Mouse (Mus musculus): ENCODE results near the gene Cap2. TPM values are rescaled to one million over a fixed set of nuclear protein-coding genes. Genes with fewer than 3 reads are reported as not detected.

Gene Cap2
- polyA plus RNA-seq, 1 experiment from 2014 or later: 15.2 TPM

DNA sequence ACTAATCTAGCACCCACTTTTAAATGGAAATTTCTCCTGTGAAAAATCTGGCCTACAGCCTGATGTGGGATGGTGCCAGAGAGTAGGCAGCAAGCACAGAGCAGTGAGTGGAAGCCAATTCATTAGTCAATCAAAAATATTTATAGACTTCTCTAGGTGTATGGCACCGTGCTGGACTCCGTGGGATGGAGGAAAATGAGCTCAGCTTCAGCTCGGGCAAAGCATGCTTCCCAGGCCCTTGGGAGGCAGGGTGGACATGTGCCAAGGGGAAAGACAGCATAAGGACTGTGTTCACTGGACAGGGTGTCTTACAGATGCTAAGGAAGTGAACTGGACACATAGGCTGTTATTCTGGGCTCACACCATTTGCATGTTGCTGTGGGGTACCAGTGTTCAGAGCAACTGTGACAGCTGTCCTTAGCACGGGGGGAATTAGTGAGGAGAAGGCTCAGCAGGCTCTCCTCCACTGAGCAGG lies 15.6 kb downstream of the Cap2 start:
- no peaks in the 10 kb centered on the region for H3K9me3 ChIP-seq (replicated peaks; ENCODE audit: control insufficient read depth, low read length)
- peaks cover 17% of the 10 kb centered on the region for H3K4me1 ChIP-seq (ENCODE audit: control insufficient read depth, insufficient read depth, low read length)
- H3K4me3 ChIP-seq (ENCODE audit: low read depth, low read length): no peak overlapping the region
- no peaks in the 10 kb centered on the region for H3K27me3 ChIP-seq (replicated peaks; ENCODE audit: control insufficient read depth, insufficient read depth, low read length)
- H3K4me2 ChIP-seq (ENCODE audit: low read length): no peak overlapping the region
- ATAC-seq (peak; percentile 23; the same call in 1 of the 2 replicates), DNase-seq (ENCODE audit: low spot score) (peak; percentile 47)
- 38% methylated on average over 4 of the region's 4 CpGs for WGBS
- no peak overlapping the region for H3K9ac ChIP-seq (ENCODE audit: low read length)
- no peaks in the 10 kb centered on the region for H3K36me3 ChIP-seq (ENCODE audit: control insufficient read depth, insufficient read depth, low read length)
- no peak overlapping the region for H3K27ac ChIP-seq (ENCODE audit: low read depth, low read length)

DNA sequence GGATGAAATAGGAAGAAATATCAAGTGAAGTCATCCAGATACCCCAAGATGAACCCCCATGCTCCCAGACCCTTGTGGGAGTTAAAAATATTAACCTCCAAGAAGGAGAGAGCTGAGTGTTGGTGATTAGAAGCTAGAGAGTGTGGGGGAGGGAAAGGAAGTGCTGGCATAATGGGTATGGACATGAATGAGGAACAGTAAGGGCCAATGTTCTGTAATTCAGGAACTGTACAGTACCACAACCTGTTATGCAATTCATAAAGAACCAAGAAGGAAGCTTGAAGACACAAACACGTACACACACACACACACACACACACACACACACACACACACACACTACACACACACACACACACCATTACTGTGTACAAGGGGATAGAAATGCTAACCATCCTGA lies 19.8 kb downstream of the Cap2 start:
- no peak overlapping the region for H3K27ac ChIP-seq (ENCODE audit: low read depth, low read length)
- no peaks in the 10 kb centered on the region for H3K36me3 ChIP-seq (ENCODE audit: control insufficient read depth, insufficient read depth, low read length)
- no peak for DNase-seq (ENCODE audit: low spot score)
- no peak for ATAC-seq
- no peak overlapping the region for H3K4me2 ChIP-seq (ENCODE audit: low read length)
- H3K4me1 ChIP-seq (ENCODE audit: control insufficient read depth, insufficient read depth, low read length): peaks cover 5% of the 10 kb centered on the region
- 92% methylated on average over 1 of the region's 1 CpGs for WGBS
- no peak overlapping the region for H3K9ac ChIP-seq (ENCODE audit: low read length)
- H3K4me3 ChIP-seq (ENCODE audit: low read depth, low read length): no peak overlapping the region
- no peaks in the 10 kb centered on the region for H3K9me3 ChIP-seq (replicated peaks; ENCODE audit: control insufficient read depth, low read length)
- H3K27me3 ChIP-seq (replicated peaks; ENCODE audit: control insufficient read depth, insufficient read depth, low read length): no peaks in the 10 kb centered on the region

DNA sequence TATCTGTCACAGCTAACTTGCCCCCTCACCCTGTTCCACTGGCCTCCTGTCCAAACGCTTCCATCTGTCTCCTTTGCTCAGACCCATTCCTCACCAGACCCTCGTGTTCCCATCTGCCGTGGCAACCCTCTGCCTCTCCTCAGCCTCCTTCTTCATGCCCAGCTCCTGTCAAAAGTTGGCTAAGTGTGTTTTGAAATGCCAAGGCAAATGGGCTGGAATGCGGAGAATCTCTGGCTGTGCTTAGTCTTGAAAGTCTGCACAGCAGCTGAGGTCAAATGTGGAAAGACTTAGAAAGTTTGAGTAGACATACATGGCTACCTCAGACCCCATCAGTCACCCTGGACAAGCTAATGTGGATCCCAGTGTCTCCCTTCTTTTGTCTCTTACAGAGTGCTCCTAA lies 21.1 kb downstream of the Cap2 start:
- Histone ChIP-seq H3K9ac (ENCODE audit: low read length) (no peak overlapping the region), H3K27ac (ENCODE audit: low read depth, low read length) (no peak overlapping the region), H3K4me1 (ENCODE audit: control insufficient read depth, insufficient read depth, low read length) (no peaks in the 10 kb centered on the region), H3K27me3 (replicated peaks; ENCODE audit: control insufficient read depth, insufficient read depth, low read length) (no peaks in the 10 kb centered on the region), H3K4me3 (ENCODE audit: low read depth, low read length) (no peak overlapping the region), H3K9me3 (replicated peaks; ENCODE audit: control insufficient read depth, low read length) (no peaks in the 10 kb centered on the region), H3K4me2 (ENCODE audit: low read length) (no peak overlapping the region), H3K36me3 (ENCODE audit: control insufficient read depth, insufficient read depth, low read length) (no peaks in the 10 kb centered on the region)
- DNase-seq (ENCODE audit: low spot score) (no peak), ATAC-seq (no peak)
- 71% methylated on average over 4 of the region's 4 CpGs for WGBS

DNA sequence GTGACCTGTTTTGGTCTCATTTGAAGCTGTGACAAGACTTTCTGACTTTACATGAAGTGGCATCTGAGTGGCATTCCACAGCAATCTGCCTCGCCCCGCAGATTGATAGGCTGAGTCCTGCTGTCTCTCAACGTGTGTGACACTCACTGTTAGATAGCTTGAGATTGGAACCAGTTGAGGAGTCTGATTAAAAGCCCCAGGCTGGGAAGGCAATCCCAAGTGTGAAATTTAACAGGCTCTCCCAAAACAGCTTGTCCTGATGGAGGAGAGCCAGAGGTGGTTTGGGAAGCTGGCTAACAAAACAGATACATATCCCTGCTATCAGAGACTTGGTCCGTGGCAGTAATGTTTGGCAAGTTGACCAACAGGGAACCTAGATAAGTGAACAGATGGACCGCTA lies 21.6 kb downstream of the Cap2 start:
- Histone ChIP-seq H3K27ac (ENCODE audit: low read depth, low read length) (no peak overlapping the region), H3K4me2 (ENCODE audit: low read length) (no peak overlapping the region), H3K9me3 (replicated peaks; ENCODE audit: control insufficient read depth, low read length) (no peaks in the 10 kb centered on the region), H3K36me3 (ENCODE audit: control insufficient read depth, insufficient read depth, low read length) (no peaks in the 10 kb centered on the region), H3K27me3 (replicated peaks; ENCODE audit: control insufficient read depth, insufficient read depth, low read length) (no peaks in the 10 kb centered on the region), H3K9ac (ENCODE audit: low read length) (no peak overlapping the region), H3K4me1 (ENCODE audit: control insufficient read depth, insufficient read depth, low read length) (no peaks in the 10 kb centered on the region), H3K4me3 (ENCODE audit: low read depth, low read length) (no peak overlapping the region)
- ATAC-seq (peak; percentile 37; the same call in 1 of the 2 replicates), DNase-seq (ENCODE audit: low spot score) (peak; percentile 73)
- WGBS: 62% methylated on average over 5 of the region's 5 CpGs

DNA sequence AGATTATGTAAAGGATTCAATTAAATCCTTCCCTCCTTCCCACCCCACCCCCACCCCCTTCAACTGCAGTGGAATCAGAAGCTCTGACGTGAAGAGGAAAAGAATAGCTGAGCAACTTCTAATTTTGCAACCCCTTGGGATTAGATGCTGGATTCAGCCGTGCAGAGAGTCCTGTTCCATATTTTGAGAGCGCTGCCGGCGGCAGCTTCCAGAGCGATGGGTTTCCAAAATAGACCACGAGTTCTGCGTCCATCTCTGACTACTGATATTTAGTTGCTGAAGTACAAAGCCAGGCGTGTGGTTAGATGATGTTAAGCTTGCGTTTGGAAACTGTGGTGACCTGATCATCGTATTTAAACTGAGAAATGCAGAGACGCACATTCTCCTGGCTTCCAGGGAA lies 22.1 kb downstream of the Cap2 start:
- ATAC-seq: no peak
- Histone ChIP-seq H3K9me3 (replicated peaks; ENCODE audit: control insufficient read depth, low read length) (no peaks in the 10 kb centered on the region), H3K27ac (ENCODE audit: low read depth, low read length) (no peak overlapping the region), H3K4me2 (ENCODE audit: low read length) (no peak overlapping the region), H3K4me1 (ENCODE audit: control insufficient read depth, insufficient read depth, low read length) (no peaks in the 10 kb centered on the region), H3K36me3 (ENCODE audit: control insufficient read depth, insufficient read depth, low read length) (no peaks in the 10 kb centered on the region), H3K27me3 (replicated peaks; ENCODE audit: control insufficient read depth, insufficient read depth, low read length) (no peaks in the 10 kb centered on the region), H3K4me3 (ENCODE audit: low read depth, low read length) (no peak overlapping the region), H3K9ac (ENCODE audit: low read length) (no peak overlapping the region)
- DNase-seq (ENCODE audit: low spot score): no peak
- 73% methylated on average over 12 of the region's 12 CpGs for WGBS

DNA sequence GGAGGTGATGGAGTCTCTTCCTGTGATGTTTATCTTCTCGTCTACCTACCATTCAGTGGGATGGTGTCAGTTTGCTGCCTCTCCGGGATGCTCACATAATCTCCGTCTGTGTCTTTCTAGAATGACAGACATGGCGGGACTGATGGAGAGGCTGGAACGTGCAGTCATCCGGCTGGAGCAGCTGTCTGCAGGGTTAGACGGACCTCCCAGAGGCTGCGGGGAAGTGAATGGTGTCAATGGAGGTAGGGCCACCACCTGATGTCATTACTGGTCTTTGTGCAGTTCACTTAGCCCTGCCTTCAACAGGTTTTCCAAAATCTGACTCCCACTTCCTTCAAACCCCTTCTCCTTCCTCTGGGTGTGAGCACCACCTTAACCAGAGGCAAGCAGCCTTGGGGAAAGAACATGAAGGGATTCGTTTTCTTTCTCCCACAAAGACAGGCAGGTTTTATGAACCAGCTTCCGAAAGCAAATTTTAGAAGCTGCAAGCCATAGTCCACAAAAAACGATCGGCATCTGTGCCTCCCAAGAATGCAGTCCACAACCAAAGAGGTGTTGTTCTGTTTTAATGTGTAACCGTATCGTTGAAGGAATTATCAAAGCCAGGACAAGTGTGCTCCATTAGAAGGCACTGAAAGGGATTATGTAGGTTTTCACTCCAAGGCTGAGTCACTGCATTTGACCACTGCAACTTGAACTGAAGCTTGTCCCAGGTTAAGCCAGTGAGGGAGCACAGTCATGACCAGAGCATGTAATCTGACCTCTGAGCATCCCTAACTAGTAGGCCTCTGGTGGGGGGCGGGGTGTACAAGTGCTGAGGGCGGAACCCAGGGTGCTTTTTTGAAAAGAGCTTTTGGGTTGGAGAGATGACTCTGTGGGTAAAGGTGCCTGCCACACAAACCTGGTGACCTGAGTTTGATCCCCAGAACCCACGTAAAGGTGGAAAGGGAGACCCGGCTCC lies 23.9 kb downstream of the Cap2 start:
- H3K4me1 ChIP-seq (ENCODE audit: control insufficient read depth, insufficient read depth, low read length): no peaks in the 10 kb centered on the region
- no peaks in the 10 kb centered on the region for H3K9me3 ChIP-seq (replicated peaks; ENCODE audit: control insufficient read depth, low read length)
- H3K9ac ChIP-seq (ENCODE audit: low read length): no peak overlapping the region
- H3K27ac ChIP-seq (ENCODE audit: low read depth, low read length): no peak overlapping the region
- no peaks in the 10 kb centered on the region for H3K27me3 ChIP-seq (replicated peaks; ENCODE audit: control insufficient read depth, insufficient read depth, low read length)
- no peak overlapping the region for H3K4me3 ChIP-seq (ENCODE audit: low read depth, low read length)
- H3K4me2 ChIP-seq (ENCODE audit: low read length): no peak overlapping the region
- ATAC-seq (no peak), DNase-seq (ENCODE audit: low spot score) (no peak)
- H3K36me3 ChIP-seq (ENCODE audit: control insufficient read depth, insufficient read depth, low read length): no peaks in the 10 kb centered on the region
- WGBS: 88% methylated on average over 18 of the region's 18 CpGs

DNA sequence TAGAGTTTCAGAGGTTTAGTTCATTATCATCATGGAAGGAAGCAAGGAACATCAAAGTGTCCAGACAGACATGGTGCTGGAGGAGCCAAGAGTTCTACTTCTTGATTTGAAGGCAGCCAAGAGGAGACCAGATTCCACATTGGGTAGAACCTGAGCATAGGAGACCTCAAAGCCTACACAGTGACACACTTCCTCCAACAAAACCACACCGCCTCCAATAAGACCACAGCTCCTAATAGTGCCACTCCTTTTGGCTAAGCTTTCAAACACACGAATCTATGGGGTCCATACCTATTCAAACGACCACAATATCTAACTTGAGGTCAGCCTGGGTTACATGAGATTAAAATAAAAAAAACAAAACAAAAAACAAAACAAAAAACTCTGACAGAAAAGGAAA lies 25.0 kb downstream of the Cap2 start:
- H3K9ac ChIP-seq (ENCODE audit: low read length): no peak overlapping the region
- DNase-seq (ENCODE audit: low spot score) (no peak), ATAC-seq (no peak)
- H3K27me3 ChIP-seq (replicated peaks; ENCODE audit: control insufficient read depth, insufficient read depth, low read length): no peaks in the 10 kb centered on the region
- H3K27ac ChIP-seq (ENCODE audit: low read depth, low read length): no peak overlapping the region
- 76% methylated on average over 3 of the region's 3 CpGs for WGBS
- no peak overlapping the region for H3K4me2 ChIP-seq (ENCODE audit: low read length)
- no peaks in the 10 kb centered on the region for H3K9me3 ChIP-seq (replicated peaks; ENCODE audit: control insufficient read depth, low read length)
- H3K36me3 ChIP-seq (ENCODE audit: control insufficient read depth, insufficient read depth, low read length): no peaks in the 10 kb centered on the region
- H3K4me3 ChIP-seq (ENCODE audit: low read depth, low read length): no peak overlapping the region
- H3K4me1 ChIP-seq (ENCODE audit: control insufficient read depth, insufficient read depth, low read length): no peaks in the 10 kb centered on the region

DNA sequence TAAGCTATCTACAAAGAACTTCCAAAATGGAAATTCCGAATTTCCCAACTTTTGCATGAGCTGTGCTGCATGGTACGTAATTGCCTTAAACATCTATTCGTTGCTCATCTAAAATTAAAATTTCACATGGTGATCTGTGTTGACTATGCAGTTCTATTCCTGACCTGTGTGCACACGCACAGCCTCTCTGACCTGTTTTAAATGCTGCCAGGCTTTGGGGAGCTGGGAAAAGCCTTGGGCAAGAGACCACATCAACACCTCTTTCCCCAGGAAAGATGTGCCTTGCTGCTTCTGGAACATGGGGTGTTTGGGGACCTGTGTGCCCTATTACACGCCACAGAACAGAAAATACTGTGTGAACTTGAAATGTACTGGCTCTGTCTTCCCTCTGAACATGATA lies 25.7 kb downstream of the Cap2 start:
- ATAC-seq (no peak), DNase-seq (ENCODE audit: low spot score) (no peak)
- H3K4me2 ChIP-seq (ENCODE audit: low read length): no peak overlapping the region
- no peaks in the 10 kb centered on the region; the same call in 1 of the 2 replicates for H3K27me3 ChIP-seq (replicated peaks; ENCODE audit: control insufficient read depth, insufficient read depth, low read length)
- H3K9me3 ChIP-seq (replicated peaks; ENCODE audit: control insufficient read depth, low read length): no peaks in the 10 kb centered on the region
- no peak overlapping the region for H3K9ac ChIP-seq (ENCODE audit: low read length)
- no peak overlapping the region for H3K4me3 ChIP-seq (ENCODE audit: low read depth, low read length)
- no peaks in the 10 kb centered on the region for H3K36me3 ChIP-seq (ENCODE audit: control insufficient read depth, insufficient read depth, low read length)
- no peaks in the 10 kb centered on the region for H3K4me1 ChIP-seq (ENCODE audit: control insufficient read depth, insufficient read depth, low read length)
- 86% methylated on average over 5 of the region's 5 CpGs for WGBS
- H3K27ac ChIP-seq (ENCODE audit: low read depth, low read length): no peak overlapping the region

DNA sequence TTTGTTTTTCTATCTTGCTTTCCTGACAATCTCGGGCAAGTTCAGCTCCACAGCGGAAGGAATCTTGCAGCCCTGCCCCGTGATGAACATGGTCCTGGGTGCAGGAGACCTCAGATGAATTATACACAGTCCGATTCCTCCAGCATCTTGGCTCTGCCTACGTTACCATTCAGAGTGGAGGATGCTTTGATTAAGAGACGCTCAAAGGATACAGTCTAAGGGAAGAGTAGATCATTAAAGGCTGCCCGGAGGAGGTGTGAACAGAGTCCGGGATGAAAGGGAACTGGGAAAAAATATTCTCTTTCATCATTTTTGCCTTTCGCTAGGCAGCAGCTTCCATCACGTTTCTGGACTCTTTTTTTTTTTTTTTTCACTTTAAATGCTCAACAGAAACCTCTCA lies 27.4 kb downstream of the Cap2 start:
- no peak overlapping the region for H3K27ac ChIP-seq (ENCODE audit: low read depth, low read length)
- WGBS: 51% methylated on average over 10 of the region's 10 CpGs
- H3K4me1 ChIP-seq (ENCODE audit: control insufficient read depth, insufficient read depth, low read length): peaks cover 7% of the 10 kb centered on the region; the same call in 1 of the 2 replicates
- no peaks in the 10 kb centered on the region for H3K36me3 ChIP-seq (ENCODE audit: control insufficient read depth, insufficient read depth, low read length)
- no peak overlapping the region for H3K9ac ChIP-seq (ENCODE audit: low read length)
- no peak for ATAC-seq
- H3K27me3 ChIP-seq (replicated peaks; ENCODE audit: control insufficient read depth, insufficient read depth, low read length): no peaks in the 10 kb centered on the region; the same call in 1 of the 2 replicates
- no peak overlapping the region for H3K4me3 ChIP-seq (ENCODE audit: low read depth, low read length)
- DNase-seq (ENCODE audit: low spot score): no peak
- no peak overlapping the region for H3K4me2 ChIP-seq (ENCODE audit: low read length)
- H3K9me3 ChIP-seq (replicated peaks; ENCODE audit: control insufficient read depth, low read length): no peaks in the 10 kb centered on the region
